Mouse (Mus musculus): ENCODE results near the gene Wnk1.

DNA sequence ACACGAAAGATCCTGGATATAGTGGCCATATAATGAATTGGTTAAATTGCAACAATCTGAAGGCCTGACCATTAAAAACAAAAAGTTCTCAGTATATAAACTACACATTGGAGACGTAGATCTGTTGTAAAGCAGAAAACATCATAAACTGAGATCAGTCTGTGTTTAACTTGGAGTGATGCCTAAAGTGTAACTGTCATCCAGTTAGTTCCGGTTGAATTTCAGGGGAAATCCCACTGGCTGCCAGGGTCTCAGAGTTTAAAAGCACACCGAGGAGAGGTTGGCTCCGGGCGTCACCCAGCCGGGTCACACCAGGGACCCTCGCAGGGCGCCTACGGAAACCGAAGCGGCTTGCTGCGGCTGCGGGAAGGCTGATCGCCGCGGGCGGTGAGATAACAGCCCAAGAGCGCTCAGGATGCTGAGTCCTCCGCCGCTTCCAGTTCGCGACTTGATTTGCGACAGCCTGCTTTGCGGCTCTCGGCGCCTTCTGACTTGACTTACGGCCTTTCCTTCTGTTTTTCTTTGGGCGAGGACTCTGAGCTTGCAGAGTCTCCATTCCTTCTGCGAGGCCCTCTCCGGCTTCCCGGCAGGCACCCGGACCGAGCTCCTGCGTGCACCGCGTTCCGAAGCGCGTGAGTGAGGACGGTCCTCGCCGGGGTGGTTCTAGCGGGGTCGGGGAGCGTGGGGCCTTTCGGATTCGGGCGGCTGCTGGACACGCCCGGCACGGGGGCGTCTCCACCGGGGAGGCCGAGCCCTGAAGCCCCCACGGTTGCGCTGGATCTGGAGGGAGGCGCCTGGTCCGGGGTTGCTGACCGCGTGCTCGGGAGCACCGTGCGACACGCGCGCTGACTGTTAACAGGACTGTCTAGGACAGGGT, 136.0 kb downstream of the Wnk1 start, which contains the start of gene Rad52:
- TF ChIP-seq CTCF (IDR thresholded peaks at IDR 0.05; ENCODE audit: low read depth) (no peak), EP300 (IDR thresholded peaks at IDR 0.05; ENCODE audit: low read depth) (0 out of 2 replicates have a peak, but pooled peaks have one; percentile 9)

Data from liver, embryonic 14.5 days (tissue).